Mouse (Mus musculus): Measurements from ENCODE around the gene Gm4792.

Gene Gm4792

DNA sequence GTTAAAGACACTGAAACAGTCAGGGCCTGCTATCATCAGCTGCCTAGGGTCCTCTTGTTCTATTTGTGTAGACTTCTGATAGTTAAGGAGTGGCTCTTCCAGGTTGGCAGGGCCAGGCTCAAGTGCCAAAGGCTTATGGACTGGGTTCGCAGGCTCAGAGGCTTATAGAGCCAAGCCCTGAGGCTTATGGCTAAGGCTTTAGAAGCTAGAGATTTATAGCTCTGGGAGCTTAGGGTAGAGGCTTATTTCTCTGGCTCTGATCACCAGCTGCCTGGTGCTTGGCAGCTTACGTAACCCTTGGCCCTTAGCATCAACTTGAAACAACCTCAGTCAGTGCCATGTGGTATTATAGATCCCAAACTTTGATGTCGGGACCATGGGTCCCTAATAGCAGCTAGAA, at the start of gene Gm4792:
Gene Gm4792 (minus strand): TSS at position 233 of the 400 bp plus-strand sequence.
- no peak for DNase-seq (ENCODE audit: low read depth, low spot score)

DNA sequence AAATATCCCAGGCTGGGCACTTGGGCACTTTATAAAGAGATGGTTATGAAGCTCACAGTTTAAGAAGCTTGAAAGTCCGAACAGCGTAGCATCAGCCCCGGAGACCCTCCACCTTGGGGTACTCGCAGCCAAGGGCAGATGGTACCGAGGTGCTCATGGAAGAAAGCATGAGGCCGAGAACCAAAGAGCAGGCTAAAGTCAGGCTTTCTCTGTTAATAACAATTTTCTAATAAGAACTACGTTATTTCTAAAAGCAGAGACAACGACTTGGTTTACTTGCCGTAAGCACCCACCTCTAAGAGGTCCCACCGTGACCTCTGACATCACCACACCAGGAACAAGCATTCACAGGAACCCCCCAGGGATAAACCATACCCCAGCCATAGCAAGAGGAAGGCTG, 49.5 kb upstream of the Gm4792 start:
- DNase-seq (ENCODE audit: low read depth, low spot score): no peak

DNA sequence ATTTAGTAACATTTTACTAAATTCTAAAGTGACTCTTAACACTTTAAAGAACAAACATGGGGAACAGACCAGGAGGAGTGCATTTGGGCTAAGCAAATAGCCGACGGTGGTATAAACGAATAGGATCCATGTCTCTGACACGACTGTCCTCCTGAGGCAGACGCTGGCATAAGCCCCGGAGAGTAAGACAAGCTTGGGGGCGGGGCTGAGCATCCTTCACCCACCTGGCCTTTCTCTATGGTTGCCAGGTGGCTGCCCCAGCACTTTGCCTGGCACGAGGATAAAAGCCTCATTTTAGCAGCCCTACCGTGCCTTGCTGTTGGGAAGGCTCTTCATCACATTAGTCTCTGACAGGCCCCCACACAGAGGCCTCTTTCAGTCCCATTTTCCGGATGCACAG, 48.8 kb upstream of the Gm4792 start:
- DNase-seq (ENCODE audit: low read depth, low spot score): no peak

DNA sequence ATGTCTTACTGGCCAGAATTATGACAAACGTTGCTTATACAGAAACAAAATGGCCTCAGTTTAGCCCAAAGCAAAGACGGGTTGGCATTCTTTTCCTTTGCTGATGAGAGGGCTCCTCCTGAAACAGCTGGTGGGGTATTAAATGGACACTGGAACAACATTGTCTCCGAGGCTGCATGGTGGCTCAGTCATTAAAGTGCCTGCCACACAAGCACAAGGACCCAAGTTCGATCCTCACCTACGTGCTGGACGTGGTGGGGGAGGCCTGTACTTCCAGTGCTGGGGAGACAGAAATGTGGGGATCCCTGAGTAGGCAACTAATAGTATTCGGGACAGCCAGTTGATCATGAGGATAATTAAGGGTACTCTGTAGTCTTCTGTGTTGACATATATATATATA, 48.1 kb upstream of the Gm4792 start:
- no peak for DNase-seq (ENCODE audit: low read depth, low spot score)

DNA sequence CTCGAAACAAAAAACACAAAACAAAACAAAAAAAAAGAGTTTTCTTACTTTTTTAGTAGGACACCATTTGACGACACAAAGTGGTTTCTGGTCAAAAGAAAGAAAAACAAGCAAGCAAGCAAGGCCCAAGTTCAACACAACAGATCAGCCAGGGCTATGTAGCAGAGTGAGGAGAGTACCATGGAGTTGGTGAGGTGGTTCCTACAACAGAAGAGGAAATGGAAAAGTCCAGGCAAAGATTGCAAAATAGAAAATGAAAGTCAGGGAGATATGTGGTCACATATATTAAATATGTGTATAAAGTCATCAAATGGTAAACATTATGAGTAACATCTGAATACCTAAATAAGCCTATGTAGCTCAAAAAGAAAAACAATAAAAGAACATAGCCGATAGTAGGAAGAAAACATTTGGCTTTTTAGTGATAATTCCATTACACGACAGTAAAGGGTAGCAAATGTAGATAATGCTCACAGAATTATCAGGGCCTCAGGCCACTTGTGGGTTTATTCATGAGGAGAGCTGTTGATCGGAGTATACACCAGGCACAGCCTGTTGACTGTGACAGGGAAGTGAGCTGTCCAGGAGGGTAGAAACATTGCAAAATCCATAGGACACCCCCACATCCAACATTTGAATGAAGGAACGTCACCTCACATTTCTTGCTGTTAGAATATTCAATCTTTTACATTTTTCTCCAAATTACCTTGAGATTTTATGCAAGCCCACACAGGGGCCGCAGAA, 47.2 kb upstream of the Gm4792 start:
- no peak for DNase-seq (ENCODE audit: low read depth, low spot score)

DNA sequence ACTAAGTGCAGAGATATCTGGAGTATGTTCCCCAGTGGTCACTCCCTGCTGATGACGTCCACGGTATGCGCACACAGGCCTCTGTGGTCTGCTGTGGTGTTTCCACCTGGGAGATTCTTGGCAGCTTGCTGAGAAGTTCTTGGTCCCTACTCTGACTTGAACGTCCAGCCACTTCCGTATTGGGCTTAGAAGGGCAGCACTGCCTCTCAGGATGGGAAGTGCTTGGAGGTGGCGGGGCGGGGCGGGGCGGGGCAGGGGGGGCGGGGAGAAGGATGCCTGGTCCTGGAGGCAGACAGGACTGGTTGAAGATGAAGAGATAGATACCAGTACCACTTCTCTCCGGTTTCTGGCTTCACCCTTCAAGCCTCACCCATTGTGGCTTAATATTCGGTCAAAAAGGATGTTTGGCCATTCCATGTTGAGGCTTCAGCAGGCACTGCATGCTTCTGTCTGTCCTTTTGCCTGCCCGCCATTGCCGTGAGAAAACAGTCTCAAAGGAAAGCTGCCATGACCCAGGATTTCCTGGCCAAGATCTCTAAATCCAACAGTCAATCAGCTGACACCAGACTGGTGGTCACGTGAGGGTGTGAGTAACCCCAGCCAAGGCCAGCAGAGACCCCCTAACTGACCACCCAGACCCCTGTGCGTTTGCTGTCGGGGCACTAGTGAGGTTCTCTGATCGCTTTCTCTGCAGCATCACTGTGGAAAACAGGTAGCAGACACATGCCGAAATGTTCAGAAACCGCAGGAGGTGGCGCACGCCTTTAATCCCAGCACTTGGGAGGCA, 46.3 kb upstream of the Gm4792 start:
- DNase-seq (ENCODE audit: low read depth, low spot score): no peak

DNA sequence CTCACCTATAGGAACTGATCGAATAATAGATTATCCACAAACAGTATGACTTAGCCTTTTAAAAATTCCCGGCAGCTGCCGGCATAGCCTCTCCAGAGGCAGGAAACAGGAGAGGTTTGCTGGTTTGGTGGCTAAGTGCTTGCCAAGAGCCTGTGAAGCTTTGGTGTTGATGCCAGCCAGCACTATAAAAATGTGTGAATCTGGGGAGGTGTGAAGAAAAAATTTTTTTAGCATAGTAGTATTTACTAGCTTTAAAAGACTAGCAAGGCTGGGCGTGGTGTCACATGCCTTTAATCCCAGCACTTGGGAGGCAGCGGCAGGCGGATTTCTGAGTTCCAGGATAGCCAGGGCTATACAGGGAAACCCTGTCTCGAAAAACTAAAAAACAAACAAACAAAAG, 45.1 kb upstream of the Gm4792 start:
- no peak for DNase-seq (ENCODE audit: low read depth, low spot score)

DNA sequence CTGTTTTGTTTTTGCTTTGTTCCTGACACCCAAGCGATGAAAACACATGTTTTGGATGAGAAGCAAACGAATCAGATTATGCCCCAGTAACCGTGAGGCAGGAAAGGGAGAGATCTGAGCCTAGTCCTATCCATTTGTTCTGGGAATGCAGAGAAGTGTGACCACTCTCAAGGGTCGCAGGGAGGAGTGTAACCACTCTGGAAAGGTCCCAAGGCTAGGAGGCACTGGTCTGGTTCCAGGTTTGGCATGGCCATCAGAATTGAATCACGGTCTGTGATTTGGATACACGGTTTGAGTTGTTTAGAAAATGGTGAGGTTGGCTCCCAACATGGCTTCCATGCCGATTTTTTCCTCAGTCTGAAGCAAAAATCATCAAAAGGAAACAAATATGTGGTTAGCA, 43.8 kb upstream of the Gm4792 start:
- no peak for DNase-seq (ENCODE audit: low read depth, low spot score)

DNA sequence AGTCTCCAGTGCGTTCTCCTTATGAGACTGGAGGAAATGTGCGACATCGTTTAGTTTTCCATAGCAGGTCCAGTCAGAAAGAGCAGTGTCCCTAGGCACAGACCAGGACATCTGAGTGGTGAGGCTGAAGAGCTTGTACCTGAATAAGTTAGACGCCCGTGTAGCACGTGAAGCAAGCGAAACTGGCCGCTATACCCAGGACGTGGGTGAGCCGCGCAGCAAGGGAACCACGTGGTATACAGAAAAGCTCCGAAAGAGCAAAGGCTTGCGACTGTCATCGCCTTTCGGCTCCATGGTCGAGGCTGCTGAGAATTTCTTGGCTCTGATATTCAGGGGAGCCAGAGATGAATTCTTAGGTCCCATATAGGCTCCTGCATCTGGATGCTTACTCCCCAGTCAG, 43.0 kb upstream of the Gm4792 start:
- no peak for DNase-seq (ENCODE audit: low read depth, low spot score)

DNA sequence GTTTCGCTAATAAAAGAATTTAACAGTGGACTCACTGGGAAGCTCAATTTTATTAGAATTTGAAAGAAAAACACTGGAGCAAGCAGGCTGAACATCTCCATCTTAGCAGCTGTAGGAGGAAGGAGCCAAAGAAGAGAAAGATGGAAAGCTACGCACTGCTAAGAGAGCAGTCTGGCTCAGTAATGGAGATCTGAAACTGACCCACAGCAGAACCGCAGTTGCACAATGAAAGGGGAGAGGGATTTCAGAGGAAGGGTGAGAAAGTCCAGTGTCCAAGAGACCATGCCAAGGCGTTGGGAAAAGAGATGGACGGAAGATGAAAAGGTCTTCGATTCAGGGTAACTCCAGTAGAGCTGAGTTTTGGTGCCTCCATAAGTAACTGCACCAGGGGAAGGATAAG, 37.6 kb upstream of the Gm4792 start:
- DNase-seq (ENCODE audit: low read depth, low spot score): no peak

DNA sequence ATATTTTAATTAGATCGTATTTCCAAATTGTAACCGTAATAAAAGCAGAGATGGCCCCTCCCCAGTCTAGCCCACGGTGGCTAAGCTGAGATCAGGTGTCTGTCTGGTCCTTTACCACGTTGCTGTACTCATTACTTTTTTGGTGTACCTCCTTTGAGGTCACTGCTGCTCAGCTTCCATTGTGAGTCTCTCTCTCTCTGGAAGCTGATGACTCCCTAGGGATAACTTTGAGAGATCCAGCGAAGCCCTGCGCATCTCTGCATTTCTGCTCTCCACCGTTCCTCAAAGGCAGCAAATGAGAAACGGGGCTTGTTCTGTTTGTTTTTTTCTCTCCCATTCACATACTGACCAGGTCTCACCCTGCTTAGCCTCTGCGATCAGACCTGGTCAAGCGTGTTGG, 36.5 kb upstream of the Gm4792 start:
- no peak for DNase-seq (ENCODE audit: low read depth, low spot score)

DNA sequence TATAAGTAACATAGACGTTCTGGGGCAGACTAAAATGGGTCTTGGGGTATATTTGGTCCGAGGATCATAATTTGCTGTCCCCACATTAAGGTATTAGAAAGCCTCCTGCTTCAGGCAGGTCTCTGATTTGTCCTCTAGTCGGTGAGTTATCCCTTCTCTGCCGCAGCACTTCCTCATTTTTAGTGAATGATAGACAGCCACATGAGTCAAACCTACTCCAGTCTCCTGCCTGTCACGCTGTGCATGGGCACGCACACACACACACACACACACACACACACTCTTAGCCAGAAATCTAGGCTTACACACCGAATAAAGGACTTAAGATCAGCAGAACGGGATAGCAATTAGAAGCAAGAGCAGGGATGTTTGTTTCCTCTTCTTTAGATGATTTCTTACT, 34.8 kb upstream of the Gm4792 start:
- DNase-seq (ENCODE audit: low read depth, low spot score): no peak

DNA sequence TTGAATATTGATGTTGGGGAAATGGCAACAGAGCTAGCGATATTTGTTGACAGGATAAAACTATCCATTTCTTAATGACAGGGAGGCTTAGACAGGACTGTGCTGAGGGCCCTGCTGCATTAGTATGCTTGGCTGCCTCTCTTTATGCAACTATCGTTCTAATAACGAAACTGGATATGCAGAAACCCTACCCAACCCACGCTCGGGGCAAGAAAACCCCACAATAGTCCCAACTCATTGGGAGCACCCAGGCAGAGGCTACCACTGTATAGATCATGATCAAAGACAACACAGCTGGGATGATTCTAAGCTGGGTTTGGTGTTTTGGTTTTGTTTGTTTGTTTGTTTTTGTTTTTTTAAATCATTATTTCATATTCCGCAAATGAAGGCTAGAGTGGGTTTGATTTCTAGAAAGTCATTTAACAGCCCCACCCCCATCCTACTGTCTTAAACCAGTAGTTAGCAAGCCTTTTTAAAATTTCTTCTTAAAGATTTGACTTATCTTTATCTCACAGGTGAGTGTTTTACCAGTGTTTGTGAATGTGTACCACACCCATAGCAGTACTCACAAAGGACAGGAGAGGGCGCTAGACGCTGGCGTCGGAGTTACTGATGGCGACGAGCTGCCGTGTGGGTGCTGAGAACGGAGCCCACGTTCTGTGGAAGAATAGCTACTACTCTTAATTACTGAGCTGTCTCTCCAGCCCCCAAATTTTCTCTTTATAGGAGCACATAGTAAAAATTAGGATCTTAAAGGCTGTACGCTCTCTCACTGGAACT, 34.0 kb upstream of the Gm4792 start:
- no peak for DNase-seq (ENCODE audit: low read depth, low spot score)

DNA sequence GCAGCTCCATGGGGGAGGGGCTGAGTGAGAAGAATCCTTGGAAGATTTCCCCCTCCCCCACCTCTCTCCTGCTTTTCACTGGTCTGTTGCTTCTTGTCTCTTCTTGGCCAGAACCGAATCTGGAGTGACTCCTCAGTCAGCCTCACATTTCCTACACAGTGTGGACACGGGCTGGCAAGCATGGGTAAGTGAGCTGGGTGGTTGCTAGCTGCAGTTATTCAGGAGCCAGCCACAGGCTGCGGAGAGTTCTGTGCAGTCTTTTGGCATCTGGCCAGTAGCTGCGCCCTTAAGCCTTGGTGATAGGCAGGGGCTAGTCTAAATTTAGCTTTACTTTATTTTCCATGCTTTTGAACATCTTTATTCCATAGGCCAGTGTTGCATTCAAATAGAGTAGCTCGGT, 31.5 kb upstream of the Gm4792 start:
- DNase-seq (ENCODE audit: low read depth, low spot score): no peak

DNA sequence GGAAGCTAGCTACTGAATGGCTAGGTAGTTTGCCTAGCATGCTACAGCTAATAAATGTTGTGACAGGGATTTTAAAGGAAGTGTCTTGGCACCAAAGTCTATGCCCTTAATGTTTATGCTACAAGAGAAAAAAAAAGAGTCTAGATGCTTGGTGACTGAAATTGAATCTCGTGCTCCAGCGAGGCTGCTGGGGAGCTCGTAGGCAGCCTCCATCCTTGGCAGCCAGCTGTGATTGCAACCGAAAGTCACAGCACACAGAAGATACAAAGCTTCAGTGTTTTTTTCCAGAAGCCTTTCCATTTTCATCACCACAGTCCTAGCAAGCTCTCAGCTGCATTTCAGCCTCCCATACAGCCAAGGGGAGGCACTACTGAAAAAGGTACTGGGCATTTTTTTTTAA, 20.1 kb upstream of the Gm4792 start:
- DNase-seq (ENCODE audit: low read depth, low spot score): no peak

DNA sequence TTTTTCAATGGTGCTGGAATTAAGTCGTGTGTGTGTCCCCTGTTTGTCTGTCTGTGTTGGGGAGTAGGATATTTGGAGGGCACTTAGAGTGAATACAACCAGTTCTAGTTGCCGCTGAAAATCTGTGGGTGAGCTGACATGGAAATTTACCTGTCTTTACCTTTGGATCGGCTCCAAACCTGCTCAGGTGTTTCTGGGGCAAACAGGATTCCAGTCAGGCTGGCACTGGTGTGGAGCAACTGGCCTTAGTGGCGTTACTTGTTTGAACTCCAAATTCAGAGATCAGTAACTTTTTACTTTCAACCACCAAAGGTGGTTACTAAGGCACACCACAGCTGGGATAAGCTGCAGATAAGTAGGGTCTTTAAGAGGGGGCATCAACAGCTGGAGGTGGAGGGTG, 14.6 kb upstream of the Gm4792 start:
- no peak for DNase-seq (ENCODE audit: low read depth, low spot score)

DNA sequence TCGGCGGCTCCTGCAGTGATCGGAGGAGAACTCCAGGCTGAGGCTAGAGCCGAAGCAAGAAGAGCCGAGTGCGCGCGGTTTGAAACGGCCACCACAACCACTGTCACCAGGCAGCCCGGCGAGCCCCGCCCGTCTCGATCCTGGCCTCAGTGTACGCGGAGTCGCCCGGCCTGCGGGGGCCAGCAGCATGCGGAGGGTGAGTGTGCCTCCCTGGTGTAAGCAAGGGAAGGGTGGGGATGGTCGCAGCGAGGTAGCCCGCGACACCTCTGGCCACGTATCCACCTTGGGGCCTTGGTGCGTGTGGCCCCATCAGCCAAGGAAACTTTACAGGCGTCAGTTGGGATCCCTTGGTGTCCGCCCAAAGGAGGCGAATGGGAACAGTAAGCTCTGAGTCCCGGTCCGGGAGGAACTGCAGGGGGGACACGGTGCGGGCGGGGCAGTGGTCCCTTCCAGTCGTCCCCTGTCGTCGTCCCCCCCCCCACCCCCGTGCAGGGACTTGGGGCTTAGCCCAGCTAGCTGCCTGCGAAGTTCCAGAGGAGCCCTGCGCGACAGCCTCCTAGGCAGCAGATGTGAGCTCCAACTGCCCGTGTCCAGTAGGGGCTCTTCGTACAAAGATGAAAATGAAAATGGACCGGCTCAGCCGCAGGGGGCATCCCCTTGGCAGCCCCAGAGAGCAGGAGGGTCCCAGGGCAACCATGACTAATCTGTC, 13.7 kb upstream of the Gm4792 start:
- no peak for DNase-seq (ENCODE audit: low read depth, low spot score)

DNA sequence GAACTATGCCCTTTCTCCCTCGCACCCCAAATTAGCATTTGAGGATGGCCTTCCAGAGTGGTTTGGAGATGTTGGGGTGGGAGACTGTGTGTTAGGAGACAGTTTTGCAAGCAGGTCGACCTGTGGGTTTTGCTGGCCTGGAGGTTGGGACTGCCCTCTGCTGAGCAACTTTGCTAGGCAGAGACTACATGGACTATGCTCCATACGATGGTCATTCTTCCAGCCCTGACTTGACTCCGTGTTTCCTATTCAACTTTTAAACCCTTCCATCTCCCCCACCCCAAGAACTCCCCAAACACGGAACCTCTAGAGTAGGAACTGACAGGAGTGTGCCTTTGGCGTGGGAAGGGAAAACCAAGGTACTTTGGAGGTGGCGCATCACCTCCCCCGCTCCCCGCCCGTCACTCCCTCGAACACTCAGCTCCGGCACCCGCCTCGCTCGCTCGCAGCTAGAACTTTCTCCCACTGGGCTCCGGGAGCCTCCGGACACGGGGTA, 13.1 kb upstream of the Gm4792 start, which contains the start of gene Tmcc3:
Gene Tmcc3 (plus strand): TSS at position 439 of the 496 bp plus-strand sequence.
- DNase-seq (ENCODE audit: low read depth, low spot score): no peak

DNA sequence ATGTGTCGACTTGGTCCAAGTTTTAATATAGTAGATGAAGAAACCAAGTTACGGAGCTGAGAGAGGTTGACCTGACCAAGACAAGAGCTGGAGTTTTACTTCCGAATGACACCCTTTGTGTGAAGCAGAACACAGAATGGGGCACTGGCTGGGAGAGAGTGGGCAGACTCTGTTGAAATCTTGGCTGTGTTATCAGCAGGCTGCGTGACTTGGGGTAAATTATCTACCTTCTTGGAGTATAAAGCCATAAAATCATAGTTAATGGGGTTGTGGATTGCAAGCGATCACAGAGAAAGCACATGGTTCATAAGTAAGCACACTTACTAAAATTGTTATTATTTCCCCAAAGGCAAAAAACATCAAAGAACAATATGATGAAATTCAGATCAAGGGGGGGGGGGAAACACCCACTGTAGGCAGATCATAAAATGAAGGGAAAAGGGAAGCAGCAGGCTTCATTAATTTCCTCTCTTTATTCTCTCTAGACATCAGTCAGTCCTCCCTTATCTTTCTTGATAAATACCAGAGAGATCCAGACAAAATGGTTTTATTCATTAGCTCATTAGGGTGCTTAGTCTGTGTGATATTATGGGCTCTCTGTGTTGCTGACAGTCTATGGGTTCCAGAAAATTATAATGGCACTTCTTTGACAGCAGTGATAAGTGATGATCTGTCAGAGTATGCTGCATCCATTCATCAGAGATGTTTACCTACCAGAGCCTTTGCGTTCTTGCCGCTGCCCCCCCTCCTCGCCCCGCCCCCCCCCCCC, 12.2 kb upstream of the Gm4792 start:
- no peak for DNase-seq (ENCODE audit: low read depth, low spot score)

DNA sequence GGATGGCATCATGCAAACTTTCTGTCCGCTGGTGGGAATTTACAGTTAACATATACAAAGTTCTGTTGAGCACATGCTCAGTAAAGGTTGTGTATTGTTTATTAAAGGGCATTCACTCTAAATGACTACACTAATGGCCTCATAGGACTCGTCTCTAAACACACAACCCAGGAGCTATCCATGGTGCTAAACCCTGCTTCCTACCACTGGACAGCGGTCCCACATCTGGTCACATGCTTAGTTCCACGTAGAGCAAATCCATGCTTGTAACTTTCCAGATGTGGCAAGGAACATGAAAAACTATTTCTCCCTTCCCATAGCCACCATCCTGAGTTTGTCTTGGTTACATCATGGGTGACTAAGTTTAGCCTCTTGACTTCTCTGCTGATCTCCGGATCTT, 7.0 kb upstream of the Gm4792 start:
- no peak for DNase-seq (ENCODE audit: low read depth, low spot score)

Data from c-Kit-negative CD71-positive TER-119-positive erythroid progenitor cells, embryonic 14.5 days (primary cell).